Mouse (Mus musculus): ENCODE measurements around the gene Crtc1. TPM values are rescaled to one million over a fixed set of nuclear protein-coding genes. Genes with fewer than 3 reads are reported as not detected.
A peak's percentile ranks its signal among the peaks of the same experiment; 100 is the strongest.

Crtc1 gene
- polyA plus RNA-seq, 1 experiment, result 113 TPM

DNA sequence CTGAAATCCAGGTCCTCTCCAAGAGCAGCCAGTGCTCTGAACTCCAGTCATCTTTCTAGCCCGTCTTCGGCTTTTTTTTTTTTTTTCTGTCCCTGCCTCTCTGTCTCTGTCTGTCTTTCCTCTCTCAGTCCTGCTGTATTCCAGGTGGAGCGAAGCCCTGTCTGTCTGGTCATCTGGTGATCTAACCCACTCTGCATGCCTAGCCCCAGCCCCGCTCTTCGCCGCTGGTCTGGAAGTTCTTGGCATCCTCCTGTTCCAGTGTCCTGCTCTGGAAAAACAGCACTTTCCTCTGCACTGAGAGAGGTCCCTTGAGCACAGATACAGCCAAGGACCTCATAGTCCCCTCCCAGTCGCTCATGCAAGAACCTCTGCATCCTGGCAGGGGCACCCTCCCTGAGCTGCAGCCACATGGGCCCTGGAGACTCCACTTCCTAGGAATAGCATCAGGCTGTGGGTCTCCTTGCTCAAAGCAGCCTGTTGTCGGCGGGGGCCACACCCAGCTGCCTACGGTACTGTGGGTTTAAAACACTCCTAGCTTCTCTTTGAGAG lies 77.8 kb downstream of the Crtc1 start:
- no peaks in the 10 kb centered on the region for H3K4me1 ChIP-seq (ENCODE audit: control insufficient read depth, insufficient read depth, low read length)
- H3K4me3 ChIP-seq (ENCODE audit: insufficient read depth, low read length), result no peak overlapping the region
- TF ChIP-seq CTCF (IDR thresholded peaks at IDR 0.05; ENCODE audit: extremely low read depth, insufficient read depth, low read length), result no peak
- H3K27ac ChIP-seq (ENCODE audit: insufficient read depth, low read length), result no peak overlapping the region

DNA sequence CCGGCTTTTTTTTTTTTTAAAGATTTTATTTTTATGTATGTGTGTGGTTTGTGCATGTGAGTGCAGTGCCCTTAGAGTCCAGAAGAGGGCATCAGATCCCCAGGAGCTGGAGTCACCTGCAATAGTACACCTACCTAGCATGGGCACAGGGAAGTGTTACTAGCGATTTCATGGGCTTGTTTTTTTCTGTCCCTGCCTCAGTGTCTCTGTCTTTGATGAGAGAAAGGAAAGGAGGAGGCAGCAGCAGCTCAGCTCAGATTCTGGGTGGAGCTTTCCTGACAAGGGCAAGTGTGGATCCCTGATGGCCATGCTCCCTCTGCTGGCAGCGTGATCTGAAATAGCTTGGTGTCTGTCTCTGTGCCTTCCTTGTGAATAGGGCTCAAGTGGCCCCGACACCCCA lies 78.6 kb downstream of the Crtc1 start:
- H3K27ac ChIP-seq (ENCODE audit: insufficient read depth, low read length), result no peak overlapping the region
- H3K4me1 ChIP-seq (ENCODE audit: control insufficient read depth, insufficient read depth, low read length), result no peaks in the 10 kb centered on the region
- TF ChIP-seq POLR2A (IDR thresholded peaks at IDR 0.05; ENCODE audit: extremely low read depth, insufficient read depth, low read length) (no peak), CTCF (IDR thresholded peaks at IDR 0.05; ENCODE audit: extremely low read depth, insufficient read depth, low read length) (no peak; the same call in 1 of the 2 replicates)
- no peak overlapping the region for H3K4me3 ChIP-seq (ENCODE audit: insufficient read depth, low read length)

DNA sequence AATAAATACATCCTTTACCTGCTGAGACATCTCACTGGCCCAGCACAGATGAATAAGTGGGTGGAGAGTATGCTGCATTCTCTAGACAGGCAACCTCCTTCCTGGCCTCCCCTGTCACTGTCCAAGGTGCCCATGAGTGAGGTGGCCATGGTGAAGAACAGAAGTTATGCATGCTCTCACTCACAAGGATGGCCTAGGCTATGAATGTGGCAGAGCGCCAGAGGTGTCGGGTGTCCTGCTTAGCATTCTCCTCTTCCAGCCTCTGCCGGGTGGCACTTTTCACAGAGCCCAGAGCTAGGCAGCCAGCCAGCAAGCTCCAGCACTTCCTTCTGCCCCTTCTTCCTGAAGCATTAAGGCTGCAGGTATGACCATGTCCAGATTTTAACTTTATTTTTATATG lies 80.0 kb downstream of the Crtc1 start:
- H3K4me1 ChIP-seq (ENCODE audit: control insufficient read depth, insufficient read depth, low read length), result no peaks in the 10 kb centered on the region
- no peak overlapping the region for H3K4me3 ChIP-seq (ENCODE audit: insufficient read depth, low read length)
- TF ChIP-seq POLR2A (IDR thresholded peaks at IDR 0.05; ENCODE audit: extremely low read depth, insufficient read depth, low read length) (no peak), CTCF (IDR thresholded peaks at IDR 0.05; ENCODE audit: extremely low read depth, insufficient read depth, low read length) (no peak)
- no peak overlapping the region for H3K27ac ChIP-seq (ENCODE audit: insufficient read depth, low read length)

DNA sequence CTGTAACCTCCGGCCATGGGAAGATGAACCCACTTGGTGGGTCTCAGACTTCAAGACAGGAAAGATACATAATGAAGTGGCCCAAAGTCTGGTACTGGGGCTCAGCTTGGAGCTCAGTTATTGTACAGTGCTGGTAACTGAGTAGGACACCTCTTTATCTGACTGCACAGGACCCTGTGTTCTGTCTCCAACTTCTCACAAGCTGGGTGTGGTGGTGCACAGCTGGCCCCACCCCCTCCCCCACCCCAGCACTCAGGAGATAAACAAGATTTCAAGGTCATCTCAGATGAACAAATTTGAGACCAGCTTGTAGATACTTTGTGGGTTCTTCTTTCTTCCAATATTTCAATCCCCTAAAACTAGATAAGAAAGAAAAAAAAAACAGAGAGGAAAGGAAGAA lies 83.3 kb downstream of the Crtc1 start:
- H3K27ac ChIP-seq (ENCODE audit: insufficient read depth, low read length), result no peak overlapping the region
- TF ChIP-seq CTCF (IDR thresholded peaks at IDR 0.05; ENCODE audit: extremely low read depth, insufficient read depth, low read length) (no peak), POLR2A (IDR thresholded peaks at IDR 0.05; ENCODE audit: extremely low read depth, insufficient read depth, low read length) (no peak)
- peaks cover 3% of the 10 kb centered on the region; the same call in 1 of the 2 replicates for H3K4me1 ChIP-seq (ENCODE audit: control insufficient read depth, insufficient read depth, low read length)
- no peak overlapping the region for H3K4me3 ChIP-seq (ENCODE audit: insufficient read depth, low read length)

DNA sequence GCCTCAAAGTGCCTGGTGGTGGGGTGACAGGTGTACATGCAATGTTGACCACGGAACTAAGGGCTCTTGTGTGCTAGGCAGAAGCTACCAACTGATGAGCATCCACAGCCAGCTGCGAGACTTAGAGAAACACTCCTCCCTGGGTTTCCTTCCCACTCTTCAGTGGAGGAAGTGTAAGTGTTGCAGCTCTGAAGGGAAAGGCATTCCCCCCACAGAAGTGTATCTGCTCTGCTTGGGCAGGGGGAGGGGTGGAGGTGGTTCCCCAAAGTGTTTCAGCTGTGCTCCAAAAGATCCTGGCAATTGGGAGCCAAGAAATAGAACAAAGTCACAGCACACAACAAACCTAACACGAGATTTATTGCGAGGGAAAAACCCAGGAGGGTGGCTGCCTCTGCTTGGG lies 85.4 kb downstream of the Crtc1 start:
- TF ChIP-seq POLR2A (IDR thresholded peaks at IDR 0.05; ENCODE audit: extremely low read depth, insufficient read depth, low read length), result 0 out of 2 replicates have a peak, but pooled peaks have one; percentile 42
- TF ChIP-seq CTCF (IDR thresholded peaks at IDR 0.05; ENCODE audit: extremely low read depth, insufficient read depth, low read length), result no peak

DNA sequence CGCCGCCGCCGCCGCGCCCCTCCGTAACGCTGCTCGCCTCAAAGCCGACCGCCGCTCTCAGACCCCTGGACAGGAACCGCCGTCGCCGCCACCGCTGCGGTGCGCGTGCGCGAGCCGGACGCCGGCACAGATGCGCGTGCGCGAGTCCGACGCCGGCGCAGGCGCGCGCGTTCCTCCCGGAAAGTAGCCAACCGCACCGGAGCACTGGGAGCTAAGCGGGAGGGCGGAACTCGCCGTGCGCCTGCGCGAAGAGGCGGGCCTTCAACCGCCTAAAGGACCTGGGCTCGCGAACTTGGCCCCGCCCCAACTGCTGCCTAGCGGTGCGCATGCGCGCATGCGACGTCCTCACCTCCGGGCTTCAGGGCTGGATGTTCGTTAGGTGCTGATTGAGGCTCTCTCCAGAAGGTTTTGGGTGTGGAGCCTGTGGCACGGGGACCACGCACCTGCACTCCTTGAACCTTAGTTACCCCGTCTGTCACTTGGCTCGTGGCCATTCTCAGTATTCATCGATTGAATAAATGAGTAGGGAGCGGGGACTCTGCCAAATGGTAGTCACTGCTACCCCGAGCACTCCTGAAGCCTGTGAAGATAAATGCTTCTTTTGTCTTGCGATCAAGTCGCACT lies 86.1 kb downstream of the Crtc1 start, which contains the start of gene Upf1:
Gene Upf1 (minus strand): TSS at position 85 of the 624 bp plus-strand sequence.
- Histone ChIP-seq H3K4me3 (ENCODE audit: insufficient read depth, low read length) (peak within 1 kb of the TSS; percentile 40), H3K27ac (ENCODE audit: insufficient read depth, low read length) (peak within 1 kb of the TSS; percentile 26; the same call in 1 of the 2 replicates), H3K4me1 (ENCODE audit: control insufficient read depth, insufficient read depth, low read length) (peaks cover 6% of the 10 kb centered on the region; the same call in 1 of the 2 replicates)
- TF ChIP-seq POLR2A (IDR thresholded peaks at IDR 0.05; ENCODE audit: extremely low read depth, insufficient read depth, low read length), result peak; percentile 97
- TF ChIP-seq CTCF (IDR thresholded peaks at IDR 0.05; ENCODE audit: extremely low read depth, insufficient read depth, low read length), result no peak

More for the DNA sequence above, 85.4 kb downstream of the Crtc1 start:
- Histone ChIP-seq H3K27ac (ENCODE audit: insufficient read depth, low read length) (no peak overlapping the region), H3K4me1 (ENCODE audit: control insufficient read depth, insufficient read depth, low read length) (peaks cover 6% of the 10 kb centered on the region; the same call in 1 of the 2 replicates), H3K4me3 (ENCODE audit: insufficient read depth, low read length) (peak overlapping the region; percentile 40; the same call in 1 of the 2 replicates)

DNA sequence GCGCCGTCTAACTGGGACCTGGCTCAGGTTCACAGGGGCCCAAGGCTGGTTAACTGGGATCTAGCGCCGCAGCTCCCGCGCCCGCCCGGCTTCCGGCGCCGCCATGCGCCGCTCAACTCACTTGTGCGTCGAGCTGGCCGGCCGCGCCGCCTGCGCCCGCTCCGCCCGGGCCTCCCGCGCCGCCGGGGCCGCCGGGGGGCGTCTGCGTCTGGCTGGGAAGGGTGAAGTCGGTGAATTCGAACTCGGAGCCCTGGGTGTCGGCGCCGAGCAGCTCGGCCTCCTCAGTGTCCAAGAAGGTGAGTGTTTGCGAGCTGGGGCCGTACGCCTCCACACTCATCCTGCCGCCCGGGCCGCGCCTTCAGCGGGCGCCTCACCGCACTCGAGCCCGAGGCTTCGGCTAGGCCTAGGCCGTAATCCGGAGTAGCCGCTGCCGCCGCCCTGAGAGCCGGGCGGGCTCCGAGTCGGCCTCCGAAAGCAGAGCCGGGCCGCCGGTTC lies 86.7 kb downstream of the Crtc1 start:
- Histone ChIP-seq H3K27ac (ENCODE audit: insufficient read depth, low read length) (no peak overlapping the region), H3K4me1 (ENCODE audit: control insufficient read depth, insufficient read depth, low read length) (peaks cover 6% of the 10 kb centered on the region; the same call in 1 of the 2 replicates)
- no peak for TF ChIP-seq POLR2A (IDR thresholded peaks at IDR 0.05; ENCODE audit: extremely low read depth, insufficient read depth, low read length)
- no peak for TF ChIP-seq CTCF (IDR thresholded peaks at IDR 0.05; ENCODE audit: extremely low read depth, insufficient read depth, low read length)

DNA sequence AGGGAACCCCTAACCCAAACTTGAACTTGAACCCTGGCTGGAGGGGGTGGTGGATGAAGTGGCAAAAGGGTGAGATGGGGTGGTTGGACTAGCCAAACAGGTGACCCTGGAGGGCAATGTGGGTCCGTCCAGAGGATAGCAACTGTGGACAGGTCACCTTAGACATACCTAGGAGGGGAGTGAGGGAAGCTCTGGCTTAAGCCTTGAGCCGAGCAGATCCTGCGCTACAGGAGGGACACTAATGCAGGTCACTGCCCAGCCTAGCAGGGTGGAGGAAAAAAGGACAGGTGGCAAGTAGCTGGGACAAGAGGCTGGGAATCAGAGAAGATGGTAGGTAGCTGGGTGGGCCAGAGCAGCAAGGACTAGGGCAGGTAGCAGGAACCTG lies 87.4 kb downstream of the Crtc1 start:
- peak overlapping the region; percentile 40 for H3K4me3 ChIP-seq (ENCODE audit: insufficient read depth, low read length)
- H3K27ac ChIP-seq (ENCODE audit: insufficient read depth, low read length), result no peak overlapping the region
- TF ChIP-seq CTCF (IDR thresholded peaks at IDR 0.05; ENCODE audit: extremely low read depth, insufficient read depth, low read length) (no peak), POLR2A (IDR thresholded peaks at IDR 0.05; ENCODE audit: extremely low read depth, insufficient read depth, low read length) (no peak)
- H3K4me1 ChIP-seq (ENCODE audit: control insufficient read depth, insufficient read depth, low read length), result peaks cover 6% of the 10 kb centered on the region; the same call in 1 of the 2 replicates

More for the DNA sequence above, 86.7 kb downstream of the Crtc1 start:
- H3K4me3 ChIP-seq (ENCODE audit: insufficient read depth, low read length), result peak overlapping the region; percentile 40

DNA sequence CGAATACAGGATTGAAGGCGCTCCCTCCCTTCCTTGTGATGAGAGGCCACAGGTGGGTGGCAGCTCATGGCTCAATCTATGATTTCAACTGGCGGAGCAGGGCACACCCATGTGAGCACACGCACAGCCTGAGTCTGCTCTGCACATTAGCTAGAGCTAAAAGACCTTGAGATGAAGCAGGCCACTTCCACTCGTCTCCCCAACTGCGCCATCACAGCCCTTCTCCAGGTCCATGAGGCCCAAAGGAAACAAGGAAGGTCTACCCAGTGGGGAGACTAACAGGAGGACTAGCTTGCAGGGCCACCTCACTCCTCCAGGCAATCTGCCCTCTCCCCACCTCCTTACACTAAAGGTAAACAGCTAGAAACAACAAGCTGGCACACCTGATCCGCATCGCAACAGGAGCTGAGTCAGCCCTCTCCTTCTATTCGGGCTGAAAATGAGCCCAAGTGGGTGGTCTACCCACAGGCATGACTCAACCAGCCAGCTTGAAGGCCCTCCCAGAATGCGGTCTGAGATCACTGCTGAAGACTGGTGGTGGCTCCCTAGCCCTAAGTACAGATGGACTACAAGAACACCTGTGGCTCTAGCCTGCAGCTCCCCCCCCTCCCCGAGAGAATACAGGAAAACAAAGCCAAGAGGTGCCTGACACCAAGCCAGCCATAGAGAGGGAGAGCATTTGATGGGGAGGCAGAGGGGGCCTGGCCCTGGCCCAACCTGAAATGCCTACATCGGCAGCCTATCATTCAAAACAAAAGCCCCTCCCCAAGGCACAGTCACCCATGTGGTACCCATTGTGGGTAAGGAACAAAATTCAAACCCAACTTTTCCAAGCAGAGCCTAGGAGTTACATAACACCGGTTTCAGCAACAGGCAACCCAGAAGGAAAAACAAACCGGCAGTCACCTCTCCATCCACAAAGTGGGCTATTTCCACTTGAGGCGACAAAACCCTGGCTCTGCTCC lies 88.1 kb downstream of the Crtc1 start:
- Histone ChIP-seq H3K4me1 (ENCODE audit: control insufficient read depth, insufficient read depth, low read length) (peaks cover 6% of the 10 kb centered on the region; the same call in 1 of the 2 replicates), H3K4me3 (ENCODE audit: insufficient read depth, low read length) (peak overlapping the region; percentile 40), H3K27ac (ENCODE audit: insufficient read depth, low read length) (no peak overlapping the region)
- TF ChIP-seq POLR2A (IDR thresholded peaks at IDR 0.05; ENCODE audit: extremely low read depth, insufficient read depth, low read length) (no peak), CTCF (IDR thresholded peaks at IDR 0.05; ENCODE audit: extremely low read depth, insufficient read depth, low read length) (no peak)

Data from cortical plate, adult 2 months (tissue).